Mouse (Mus musculus): ENCODE data around the gene Vamp4. TPM values are rescaled to one million over a fixed set of nuclear protein-coding genes. Genes with fewer than 3 reads are reported as not detected.

Gene Vamp4
- polyA plus RNA-seq, 1 experiment: 14.6 TPM

DNA sequence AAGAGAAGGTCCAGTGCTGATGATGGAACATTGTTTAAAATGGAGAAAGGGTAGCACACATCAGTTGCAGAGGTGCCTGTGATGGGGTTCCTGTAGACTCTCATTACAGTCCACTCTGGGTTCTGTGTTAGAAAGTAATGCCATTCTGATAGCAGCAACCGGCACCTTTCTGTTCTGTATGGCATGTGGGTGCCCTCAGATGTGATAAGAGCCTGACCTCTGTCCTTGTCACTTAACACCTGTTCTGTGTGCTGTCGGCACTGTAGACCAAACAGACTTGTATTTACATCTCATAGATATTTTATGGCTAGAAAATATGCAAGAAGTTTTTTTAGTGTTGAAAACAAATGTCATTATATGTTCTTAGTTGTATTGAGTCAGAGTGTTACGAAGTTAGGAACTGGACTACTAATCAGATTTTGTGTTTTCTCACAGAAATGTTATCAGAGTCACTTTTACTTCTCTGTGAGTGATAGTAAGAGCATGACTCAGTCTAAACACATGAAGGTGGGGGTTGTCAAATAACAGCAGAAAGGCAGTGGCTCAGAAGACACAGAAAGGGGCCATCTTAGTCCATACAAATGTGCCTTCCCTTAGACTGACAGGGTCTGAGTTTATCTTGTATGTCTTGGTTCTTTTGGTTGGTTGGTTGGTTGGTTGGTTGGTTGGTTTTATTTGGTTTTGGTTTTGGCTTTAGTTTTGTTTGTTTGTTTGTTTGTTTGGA lies 27.2 kb downstream of the Vamp4 start:
- Histone ChIP-seq H3K27me3 (ENCODE audit: control insufficient read depth, insufficient read depth, insufficient read length) (no peaks in the 10 kb centered on the region), H3K4me2 (ENCODE audit: low read depth) (no peak overlapping the region), H3K36me3 (ENCODE audit: control insufficient read depth, insufficient read depth) (peaks cover 46% of the 10 kb centered on the region), H3K79me2 (ENCODE audit: control insufficient read depth, insufficient read depth) (no peaks in the 10 kb centered on the region), H3ac (ENCODE audit: control insufficient read depth, insufficient read length) (no peak overlapping the region), H3K4me3 (no peak overlapping the region)
- TF ChIP-seq MYOG (IDR thresholded peaks at IDR 0.05; ENCODE audit: control insufficient read depth in 1 of 3, insufficient read depth in 1 of 3, insufficient read length in 2 of 3, low read depth in 2 of 3) (no peak), MYOD1 (IDR thresholded peaks at IDR 0.05; ENCODE audit: control insufficient read depth in 1 of 3, insufficient read length in 2 of 3, low read depth in 2 of 3) (peak in 1 of 3 experiments; percentile 5)

DNA sequence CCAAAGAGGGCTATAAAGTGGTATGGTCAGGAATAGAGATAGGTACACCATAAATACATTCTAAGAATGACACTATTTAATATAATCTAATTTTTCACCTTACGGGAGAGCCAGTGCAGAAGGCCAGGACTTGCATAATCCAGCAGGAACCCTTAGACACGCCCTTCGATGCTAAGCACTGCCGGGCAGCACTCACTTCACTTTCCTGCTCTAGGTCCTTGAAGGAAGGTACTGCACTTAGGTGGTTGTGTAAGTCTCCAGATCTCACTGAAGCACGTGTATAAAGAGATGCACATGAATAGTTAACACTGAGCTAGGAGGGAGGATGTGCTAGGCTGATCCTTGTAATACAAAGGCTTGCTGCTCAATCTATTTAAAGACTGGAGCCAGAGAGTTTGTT lies 29.3 kb downstream of the Vamp4 start:
- no peaks in the 10 kb centered on the region for H3K27me3 ChIP-seq (ENCODE audit: control insufficient read depth, insufficient read depth, insufficient read length)
- H3K36me3 ChIP-seq (ENCODE audit: control insufficient read depth, insufficient read depth): peaks cover 31% of the 10 kb centered on the region
- no peak overlapping the region for H3ac ChIP-seq (ENCODE audit: control insufficient read depth, insufficient read length)

DNA sequence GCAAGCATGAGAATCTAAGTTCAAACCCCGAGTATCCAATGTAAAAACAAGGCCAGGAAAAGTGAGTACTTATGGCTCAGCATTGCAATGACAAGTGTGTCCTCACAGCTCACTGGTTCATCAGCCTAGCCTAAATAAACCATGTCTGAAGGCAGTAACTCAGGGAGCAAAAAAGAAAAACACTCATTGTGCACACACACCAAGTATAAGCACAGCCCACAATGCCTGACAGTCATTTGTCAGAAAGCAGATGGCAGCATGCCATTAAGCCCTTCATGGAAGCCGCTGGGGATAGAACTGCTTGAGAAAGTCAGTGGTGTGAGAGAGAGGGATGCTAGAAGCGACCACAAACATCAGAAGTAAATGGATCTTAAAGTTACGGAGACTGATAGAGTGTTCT lies 31.0 kb downstream of the Vamp4 start:
- H3K36me3 ChIP-seq (ENCODE audit: control insufficient read depth, insufficient read depth): peaks cover 24% of the 10 kb centered on the region
- H3K4me2 ChIP-seq (ENCODE audit: low read depth): no peak overlapping the region
- no peak overlapping the region for H3ac ChIP-seq (ENCODE audit: control insufficient read depth, insufficient read length)
- no peak for TF ChIP-seq MYOD1 (IDR thresholded peaks at IDR 0.05; ENCODE audit: control insufficient read depth in 1 of 3, insufficient read length in 2 of 3, low read depth in 2 of 3)
- TF ChIP-seq TCF3 (IDR thresholded peaks at IDR 0.05; ENCODE audit: insufficient read length, low read depth): no peak
- TF ChIP-seq POLR2AphosphoS2 (IDR thresholded peaks at IDR 0.05; ENCODE audit: insufficient read length, low read depth): no peak
- no peaks in the 10 kb centered on the region for H3K79me2 ChIP-seq (ENCODE audit: control insufficient read depth, insufficient read depth)
- H3K27me3 ChIP-seq (ENCODE audit: control insufficient read depth, insufficient read depth, insufficient read length): no peaks in the 10 kb centered on the region
- H3K4me3 ChIP-seq: no peak overlapping the region

More for the DNA sequence above, 29.3 kb downstream of the Vamp4 start:
- Histone ChIP-seq H3K4me3 (no peak overlapping the region), H3K79me2 (ENCODE audit: control insufficient read depth, insufficient read depth) (no peaks in the 10 kb centered on the region), H3K4me2 (ENCODE audit: low read depth) (no peak overlapping the region)
- TF ChIP-seq USF1 (IDR thresholded peaks at IDR 0.05; ENCODE audit: low read depth) (no peak), MYOD1 (IDR thresholded peaks at IDR 0.05; ENCODE audit: control insufficient read depth in 1 of 3, insufficient read length in 2 of 3, low read depth in 2 of 3) (no peak), SRF (IDR thresholded peaks at IDR 0.05; ENCODE audit: control insufficient read depth, insufficient read length, low read depth) (no peak), POLR2AphosphoS2 (IDR thresholded peaks at IDR 0.05; ENCODE audit: insufficient read length, low read depth) (no peak), TCF3 (IDR thresholded peaks at IDR 0.05; ENCODE audit: insufficient read length, low read depth) (no peak), POLR2A (IDR thresholded peaks at IDR 0.05; ENCODE audit: insufficient read length, low read depth) (no peak), MAX (IDR thresholded peaks at IDR 0.05; ENCODE audit: low read depth) (no peak), TCF12 (IDR thresholded peaks at IDR 0.05; ENCODE audit: insufficient read depth, poor library complexity, severe bottlenecking) (no peak), E2F4 (IDR thresholded peaks at IDR 0.05; ENCODE audit: insufficient read depth) (no peak), REST (IDR thresholded peaks at IDR 0.05; ENCODE audit: insufficient read depth, insufficient read length) (no peak), MYOG (IDR thresholded peaks at IDR 0.05; ENCODE audit: control insufficient read depth in 1 of 3, insufficient read depth in 1 of 3, insufficient read length in 2 of 3, low read depth in 2 of 3) (no peak), CEBPB (IDR thresholded peaks at IDR 0.05; ENCODE audit: insufficient read depth, poor library complexity, severe bottlenecking) (no peak)

DNA sequence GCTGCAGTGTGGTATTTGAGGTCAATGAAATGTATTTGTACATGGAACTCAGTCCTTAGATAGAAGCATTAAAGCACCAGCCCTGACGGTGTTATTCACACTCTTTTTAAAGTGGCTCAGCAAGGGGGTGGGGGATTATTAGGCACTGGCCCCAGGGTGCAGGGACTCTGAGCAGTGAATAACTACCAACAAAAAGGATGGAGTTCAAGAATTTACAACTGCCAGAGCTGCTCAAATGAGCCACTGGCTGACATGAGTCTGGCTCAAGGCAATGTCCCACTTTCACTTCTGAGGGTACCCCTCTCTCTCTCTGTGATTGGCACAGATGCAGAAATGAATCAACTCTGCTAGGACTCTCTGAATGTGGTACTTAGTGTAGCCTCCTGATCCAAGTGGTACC lies 37.8 kb downstream of the Vamp4 start:
- Histone ChIP-seq H3K4me2 (ENCODE audit: low read depth) (no peak overlapping the region), H3K79me2 (ENCODE audit: control insufficient read depth, insufficient read depth) (no peaks in the 10 kb centered on the region), H3ac (ENCODE audit: control insufficient read depth, insufficient read length) (no peak overlapping the region), H3K36me3 (ENCODE audit: control insufficient read depth, insufficient read depth) (no peaks in the 10 kb centered on the region), H3K4me3 (no peak overlapping the region), H3K27me3 (ENCODE audit: control insufficient read depth, insufficient read depth, insufficient read length) (no peaks in the 10 kb centered on the region)
- TF ChIP-seq MYOG (IDR thresholded peaks at IDR 0.05; ENCODE audit: control insufficient read depth in 1 of 3, insufficient read depth in 1 of 3, insufficient read length in 2 of 3, low read depth in 2 of 3): no peak
- no peak for TF ChIP-seq POLR2AphosphoS2 (IDR thresholded peaks at IDR 0.05; ENCODE audit: insufficient read length, low read depth)
- TF ChIP-seq TCF12 (IDR thresholded peaks at IDR 0.05; ENCODE audit: insufficient read depth, poor library complexity, severe bottlenecking): no peak

DNA sequence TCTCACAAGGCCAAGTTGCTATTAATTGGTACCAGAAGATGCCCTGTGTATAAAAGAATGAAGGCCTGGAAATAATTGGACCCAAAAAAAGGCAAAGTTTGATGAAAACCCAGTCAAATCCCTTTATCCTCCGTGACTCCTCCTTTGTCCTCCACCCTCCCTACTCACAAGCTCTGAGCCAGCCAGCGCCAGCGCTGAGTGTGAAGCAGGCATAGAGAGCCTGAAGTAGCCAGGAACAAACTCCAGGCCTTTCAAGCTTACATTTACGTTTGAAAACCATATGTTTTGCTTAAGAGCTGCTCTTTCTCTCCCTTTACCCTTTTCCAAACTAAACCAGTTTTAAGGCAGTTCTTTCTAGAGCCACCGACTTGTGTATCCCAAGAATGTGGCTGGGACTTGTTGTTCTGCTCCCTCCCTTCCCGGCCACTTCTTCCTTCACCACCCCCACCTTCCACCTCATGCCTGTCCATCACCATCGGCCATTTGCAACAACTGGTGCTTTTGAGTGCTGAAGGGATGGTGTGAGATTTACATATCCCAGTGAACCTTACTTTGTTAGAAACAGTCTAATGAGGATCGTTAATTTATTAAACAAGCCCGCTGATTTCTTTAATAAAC lies 39.4 kb downstream of the Vamp4 start:
- Histone ChIP-seq H3K4me3 (no peak overlapping the region), H3K27me3 (ENCODE audit: control insufficient read depth, insufficient read depth, insufficient read length) (no peaks in the 10 kb centered on the region), H3K79me2 (ENCODE audit: control insufficient read depth, insufficient read depth) (no peaks in the 10 kb centered on the region), H3ac (ENCODE audit: control insufficient read depth, insufficient read length) (no peak overlapping the region), H3K36me3 (ENCODE audit: control insufficient read depth, insufficient read depth) (no peaks in the 10 kb centered on the region), H3K4me2 (ENCODE audit: low read depth) (no peak overlapping the region)
- TF ChIP-seq SRF (IDR thresholded peaks at IDR 0.05; ENCODE audit: control insufficient read depth, insufficient read length, low read depth): no peak

DNA sequence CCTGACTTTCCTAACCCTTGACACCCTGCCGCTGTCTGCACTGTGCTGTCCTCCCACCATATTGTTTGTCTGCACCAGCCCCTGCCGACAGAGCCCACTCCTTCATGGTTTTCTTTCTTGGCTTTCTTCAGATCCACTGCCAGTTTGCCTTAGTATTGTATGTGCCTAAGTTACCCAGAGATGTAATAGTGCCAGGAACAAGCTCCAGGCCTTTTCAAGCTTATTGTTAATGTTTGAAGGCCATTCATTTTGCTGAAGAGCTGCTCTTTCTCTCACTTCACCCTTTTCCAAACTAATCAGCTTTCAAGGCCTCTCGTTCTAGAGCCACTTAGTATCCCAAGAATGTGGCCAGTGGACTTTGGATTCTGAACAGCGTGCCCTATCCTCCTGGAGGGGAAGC lies 40.9 kb downstream of the Vamp4 start:
- Histone ChIP-seq H3K27me3 (ENCODE audit: control insufficient read depth, insufficient read depth, insufficient read length) (no peaks in the 10 kb centered on the region), H3K79me2 (ENCODE audit: control insufficient read depth, insufficient read depth) (no peaks in the 10 kb centered on the region), H3ac (ENCODE audit: control insufficient read depth, insufficient read length) (no peak overlapping the region), H3K36me3 (ENCODE audit: control insufficient read depth, insufficient read depth) (no peaks in the 10 kb centered on the region), H3K4me3 (no peak overlapping the region), H3K4me2 (ENCODE audit: low read depth) (no peak overlapping the region)
- TF ChIP-seq CEBPB (IDR thresholded peaks at IDR 0.05; ENCODE audit: insufficient read depth, poor library complexity, severe bottlenecking): no peak
- TF ChIP-seq MAX (IDR thresholded peaks at IDR 0.05; ENCODE audit: low read depth): no peak
- no peak for TF ChIP-seq POLR2A (IDR thresholded peaks at IDR 0.05; ENCODE audit: insufficient read length, low read depth)
- no peak for TF ChIP-seq SRF (IDR thresholded peaks at IDR 0.05; ENCODE audit: control insufficient read depth, insufficient read length, low read depth)
- TF ChIP-seq REST (IDR thresholded peaks at IDR 0.05; ENCODE audit: insufficient read depth, insufficient read length): no peak
- no peak for TF ChIP-seq TCF3 (IDR thresholded peaks at IDR 0.05; ENCODE audit: insufficient read length, low read depth)
- no peak for TF ChIP-seq USF1 (IDR thresholded peaks at IDR 0.05; ENCODE audit: low read depth)
- TF ChIP-seq TCF12 (IDR thresholded peaks at IDR 0.05; ENCODE audit: insufficient read depth, poor library complexity, severe bottlenecking): no peak
- TF ChIP-seq MYOG (IDR thresholded peaks at IDR 0.05; ENCODE audit: control insufficient read depth in 1 of 3, insufficient read depth in 1 of 3, insufficient read length in 2 of 3, low read depth in 2 of 3): no peak
- no peak for TF ChIP-seq POLR2AphosphoS2 (IDR thresholded peaks at IDR 0.05; ENCODE audit: insufficient read length, low read depth)
- TF ChIP-seq MYOD1 (IDR thresholded peaks at IDR 0.05; ENCODE audit: control insufficient read depth in 1 of 3, insufficient read length in 2 of 3, low read depth in 2 of 3): no peak
- TF ChIP-seq E2F4 (IDR thresholded peaks at IDR 0.05; ENCODE audit: insufficient read depth): no peak
